Mouse (Mus musculus) kidney, adult 18-20 months (tissue): ENCODE results near the gene Rab7b.
A peak's percentile ranks its signal among the peaks of the same experiment; 100 is the strongest.

ENCODE experiments used
- DNase-seq: peaks from one replicate; pipeline ENCODE4 v3.0.0; 2021

Rab7b gene

DNA sequence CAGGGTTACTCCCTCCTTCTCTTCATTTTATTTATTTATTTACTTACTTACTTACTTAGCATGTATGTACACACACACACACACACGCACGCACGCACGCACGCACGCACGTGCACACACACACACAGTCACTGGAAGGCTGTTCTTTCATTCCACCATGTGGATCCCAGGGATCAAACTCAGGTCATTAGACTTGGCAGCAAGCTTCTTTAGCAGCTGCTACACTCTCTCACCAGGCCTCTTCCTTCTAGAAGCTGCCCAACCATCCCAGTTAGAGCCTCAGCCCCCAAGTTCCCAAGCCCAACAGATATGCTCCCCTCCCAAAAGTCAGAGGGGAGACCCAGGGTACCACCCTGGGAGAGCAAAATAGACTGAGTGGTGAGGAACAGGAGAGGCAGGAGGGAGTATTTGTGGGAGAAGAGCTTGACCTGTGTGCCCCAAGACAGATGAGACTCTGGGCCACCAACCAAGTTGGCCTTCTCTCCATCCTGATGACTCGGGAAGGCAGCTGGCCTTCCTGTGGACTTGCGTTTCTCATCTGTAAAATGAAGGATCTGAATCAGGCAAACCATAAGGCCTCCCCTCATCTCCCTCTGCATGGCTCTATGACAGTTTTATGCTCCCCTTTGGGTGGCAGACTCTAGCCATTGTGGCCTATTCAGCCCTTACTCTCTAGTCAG lies 51.1 kb downstream of the Rab7b start:
- no peak for DNase-seq

DNA sequence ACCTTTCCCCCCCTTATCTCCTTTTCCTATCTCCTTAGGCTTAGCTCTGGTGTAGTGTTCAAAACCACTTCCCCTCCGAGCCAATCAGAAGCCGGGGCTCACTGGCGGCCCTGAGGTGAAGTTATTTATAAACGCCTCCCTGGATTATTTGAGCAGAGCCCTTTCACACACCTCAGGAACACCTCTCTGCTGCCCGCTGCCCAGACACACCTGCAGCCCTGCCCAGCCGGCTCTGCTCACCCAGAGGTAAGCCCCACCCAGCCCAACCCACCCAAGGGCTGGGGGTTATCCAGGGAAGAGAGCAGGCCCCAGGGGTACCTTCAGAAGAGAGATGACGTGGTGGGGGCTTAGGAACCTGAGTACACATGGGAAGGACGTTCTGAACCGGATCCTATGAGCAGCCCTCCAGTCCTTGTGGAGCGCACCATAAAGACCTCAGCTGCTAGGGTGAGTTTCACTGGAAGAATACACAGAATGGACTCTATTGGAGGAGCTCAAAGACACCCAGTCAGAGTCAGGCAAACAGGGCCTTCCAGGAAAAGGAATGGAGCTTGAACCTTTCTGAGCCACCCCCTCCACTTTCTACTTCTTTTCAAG lies 55.5 kb downstream of the Rab7b start, which contains the start of gene Slc26a9:
Slc26a9 (plus strand) TSS at position 155 of the 597 bp plus-strand sequence.
- DNase-seq: no peak

DNA sequence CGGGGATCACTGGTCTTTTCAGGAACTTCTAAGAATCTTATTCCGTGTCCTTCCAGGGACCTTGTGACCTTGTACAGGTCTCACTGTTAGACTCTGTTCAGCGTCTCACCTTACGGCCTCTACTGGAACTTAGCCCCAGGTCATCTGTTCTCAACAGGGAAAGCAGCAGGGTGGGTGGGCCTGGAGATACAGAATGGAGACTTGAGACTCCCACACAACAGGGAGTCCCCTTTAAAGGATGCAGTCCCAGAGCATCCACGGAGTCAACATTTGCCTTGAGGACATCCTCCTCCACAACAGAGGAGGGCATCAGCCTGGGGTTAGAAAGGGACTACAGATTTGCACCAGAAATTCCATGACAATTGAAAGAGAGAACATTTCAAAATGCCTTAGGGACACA lies 56.9 kb downstream of the Rab7b start:
- no peak for DNase-seq

DNA sequence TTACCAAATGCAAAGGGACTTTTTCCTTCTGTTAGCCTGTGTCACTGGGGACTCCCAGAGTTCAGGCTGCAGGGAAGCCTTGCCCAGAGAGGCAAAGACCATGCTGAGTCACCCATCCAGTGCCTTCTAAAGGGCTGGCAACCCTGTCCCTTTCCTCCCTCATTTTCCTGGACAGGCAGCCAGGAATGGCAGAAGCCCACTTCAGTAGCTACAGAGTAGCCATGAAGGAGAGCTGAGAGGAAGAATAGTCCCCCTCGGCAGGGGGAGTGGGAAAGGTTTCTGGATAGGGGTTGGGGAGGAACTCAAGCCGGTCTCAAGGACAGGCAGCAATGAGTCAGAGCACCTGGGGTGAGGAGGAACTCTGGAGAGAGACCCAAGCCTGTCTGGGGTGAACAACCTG lies 59.3 kb downstream of the Rab7b start:
- DNase-seq: no peak

DNA sequence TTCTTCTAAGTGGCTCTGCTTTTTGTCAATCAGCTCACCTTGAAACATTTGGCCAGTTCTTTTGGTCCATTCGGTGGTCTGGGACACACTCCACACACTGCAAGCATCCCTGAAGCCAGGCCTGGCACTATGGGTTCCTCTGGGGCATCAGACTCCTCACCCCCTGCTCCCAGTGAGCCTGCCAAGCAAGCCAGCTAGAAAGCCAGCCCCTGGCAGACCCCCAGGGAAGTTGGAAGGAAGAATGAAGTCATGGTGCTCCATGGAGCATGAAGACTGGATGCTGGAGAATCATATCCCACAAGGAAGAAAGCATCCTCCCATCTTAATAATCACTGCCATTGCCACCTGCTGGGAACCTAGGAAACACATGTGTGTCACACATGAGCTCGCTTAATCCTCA lies 60.1 kb downstream of the Rab7b start:
- no peak for DNase-seq

DNA sequence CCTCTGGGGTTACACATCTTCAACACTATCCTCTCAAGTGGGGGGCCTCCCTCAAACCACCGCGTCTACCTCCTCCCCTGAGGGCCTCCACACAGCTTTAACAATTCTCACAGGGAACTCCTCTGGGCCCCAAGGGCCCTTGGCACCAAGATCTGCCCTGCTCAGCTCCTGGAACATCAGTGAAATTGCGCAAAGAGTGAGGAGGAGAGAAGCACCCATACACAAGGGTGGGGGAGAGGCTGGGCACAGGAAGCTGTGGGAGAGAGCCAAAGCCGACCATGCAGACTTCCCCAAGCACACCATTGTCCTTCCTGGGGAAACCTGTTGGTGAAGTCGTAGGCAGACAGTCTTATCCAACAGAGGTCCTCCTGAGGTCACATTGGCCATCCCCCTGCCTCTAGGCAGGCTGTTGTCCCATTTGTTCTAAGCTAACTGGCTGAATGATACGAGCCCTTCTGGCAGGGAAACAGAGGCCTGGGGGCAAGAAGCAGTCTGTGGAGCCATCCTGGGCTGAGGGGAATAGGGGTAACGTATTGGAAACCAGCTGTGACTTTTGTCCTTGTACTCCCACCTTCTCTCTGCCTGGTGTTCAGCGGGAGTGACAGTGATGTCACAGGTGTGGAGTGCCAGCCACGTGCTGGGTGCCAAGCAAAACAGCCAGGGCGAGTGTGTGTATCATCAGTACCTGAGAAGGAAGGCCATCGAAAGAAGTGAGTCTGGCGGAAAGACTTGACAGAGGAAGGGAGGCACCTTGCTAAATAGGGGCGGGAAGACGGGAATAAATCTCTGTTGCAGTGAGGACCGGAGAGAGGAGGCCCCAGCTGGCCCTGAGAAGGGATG lies 61.4 kb downstream of the Rab7b start:
- no peak for DNase-seq

DNA sequence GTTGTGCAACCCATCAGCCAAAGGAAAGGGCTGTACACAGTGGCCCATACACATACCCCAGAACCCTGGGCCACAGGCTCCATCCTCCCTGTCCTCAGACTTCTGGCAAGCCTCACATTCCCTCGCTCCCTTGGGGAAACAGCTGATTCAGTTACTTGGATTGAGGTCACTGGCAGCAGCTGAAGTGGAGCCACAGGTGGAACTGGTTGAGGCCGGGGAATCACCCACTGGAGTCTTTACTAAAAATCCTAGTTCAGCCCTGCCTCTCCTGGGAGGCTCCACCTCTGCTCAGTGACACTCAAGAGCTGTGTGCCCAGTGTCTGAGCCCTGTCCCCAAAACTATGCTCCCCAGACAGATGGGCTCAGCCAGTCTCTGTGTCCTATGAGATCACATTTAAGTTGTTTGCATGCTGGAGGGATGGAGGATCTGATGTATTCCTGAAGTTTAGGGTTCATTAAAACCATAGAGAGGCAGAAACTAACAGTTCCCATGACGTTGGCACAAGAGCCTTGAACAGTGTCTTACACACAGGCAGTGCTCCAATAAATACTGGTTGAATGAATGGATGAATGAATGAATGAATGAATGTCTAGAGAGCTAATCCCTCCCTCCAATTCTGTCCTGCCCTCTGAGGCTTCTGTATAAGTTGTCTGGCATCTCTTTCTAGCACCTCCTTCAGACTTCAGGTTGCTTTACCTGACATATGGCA lies 62.8 kb downstream of the Rab7b start:
- DNase-seq: no peak

DNA sequence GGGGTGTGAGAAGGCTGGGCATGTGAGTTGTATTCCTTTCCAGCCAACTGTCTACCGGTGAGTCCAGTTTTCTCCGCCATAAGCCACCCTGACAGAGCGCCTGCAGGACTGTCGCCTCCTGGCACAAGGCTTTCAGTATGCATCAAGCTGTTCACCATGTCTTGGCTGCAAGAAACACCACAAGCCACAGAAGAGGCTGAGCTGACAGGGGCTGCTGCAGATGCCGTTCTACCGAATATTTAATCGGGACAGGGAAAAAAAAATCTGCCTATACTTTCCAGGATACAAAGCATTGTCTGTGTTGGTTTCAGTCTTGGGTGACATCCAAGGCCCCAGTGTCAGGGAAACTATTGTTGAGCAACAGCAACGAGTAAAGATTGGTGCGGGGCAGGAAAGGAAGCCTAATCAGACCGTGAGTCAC lies 63.4 kb downstream of the Rab7b start:
- no peak for DNase-seq

DNA sequence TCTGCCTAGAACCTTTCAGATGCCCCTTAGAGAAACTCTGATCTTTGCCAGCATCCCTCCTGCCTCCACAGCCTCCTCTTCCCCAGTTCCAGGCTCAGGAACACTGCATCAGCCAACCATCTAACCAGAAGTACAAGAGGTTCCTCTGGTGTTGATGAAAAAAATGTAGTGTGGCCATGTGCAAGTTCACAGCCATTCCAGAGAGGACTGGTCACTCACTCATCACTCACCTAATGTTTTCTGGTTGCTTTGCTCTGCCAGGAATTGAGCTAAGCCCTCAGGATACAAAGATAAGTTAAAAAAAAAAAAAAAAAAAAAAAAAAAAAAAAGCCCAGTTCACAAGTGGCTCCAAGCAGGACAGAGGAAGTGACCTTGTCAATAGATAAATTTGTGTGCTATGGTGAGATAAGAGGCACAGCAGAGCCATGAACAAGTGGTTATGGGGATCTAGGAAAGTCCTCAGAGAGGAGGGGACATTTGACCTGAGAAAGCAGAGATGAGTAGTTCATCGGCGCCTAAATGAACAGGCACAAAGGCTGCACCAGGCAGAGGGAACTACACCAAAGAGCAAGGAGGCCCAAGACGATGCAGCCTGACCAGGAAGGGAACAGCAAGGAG lies 65.8 kb downstream of the Rab7b start:
- no peak for DNase-seq

DNA sequence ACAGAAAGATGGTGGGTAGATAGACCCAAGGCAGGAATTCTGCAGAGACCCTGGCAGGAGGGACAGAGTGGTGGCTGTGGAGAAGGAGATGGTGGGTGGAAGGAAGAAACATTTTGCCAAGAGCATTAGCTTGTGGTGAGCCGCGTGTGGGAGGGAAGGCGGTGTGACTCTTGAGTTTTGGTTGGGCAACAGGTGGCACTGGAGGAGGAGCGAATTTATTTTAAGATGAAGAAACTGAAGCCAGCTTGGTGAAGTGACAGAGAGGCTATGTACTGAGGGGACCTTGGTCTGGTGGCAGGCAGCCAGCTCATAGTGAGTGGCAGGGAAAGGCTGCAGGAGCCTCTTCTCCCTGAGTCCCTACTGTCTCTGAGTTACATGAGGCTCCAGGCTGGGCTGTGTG lies 66.4 kb downstream of the Rab7b start:
- DNase-seq: peak; percentile 28

DNA sequence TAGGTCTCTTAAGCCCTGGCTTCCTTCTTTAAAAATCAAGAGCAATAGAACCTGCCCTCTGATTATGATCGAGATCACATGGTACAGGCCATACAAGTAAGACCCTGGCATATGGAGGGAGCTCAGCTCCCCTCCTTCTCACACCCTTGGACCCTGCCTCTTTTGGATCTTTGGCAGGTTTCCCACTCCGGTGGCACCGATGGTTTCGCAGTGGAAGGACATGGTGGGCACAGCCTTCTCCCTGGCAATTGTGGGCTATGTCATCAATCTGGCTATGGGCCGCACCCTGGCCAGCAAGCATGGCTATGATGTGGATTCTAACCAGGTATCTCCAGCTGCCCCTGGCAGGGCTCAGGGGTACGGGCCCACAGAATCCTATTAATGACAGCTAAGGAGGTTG lies 68.7 kb downstream of the Rab7b start:
- no peak for DNase-seq

DNA sequence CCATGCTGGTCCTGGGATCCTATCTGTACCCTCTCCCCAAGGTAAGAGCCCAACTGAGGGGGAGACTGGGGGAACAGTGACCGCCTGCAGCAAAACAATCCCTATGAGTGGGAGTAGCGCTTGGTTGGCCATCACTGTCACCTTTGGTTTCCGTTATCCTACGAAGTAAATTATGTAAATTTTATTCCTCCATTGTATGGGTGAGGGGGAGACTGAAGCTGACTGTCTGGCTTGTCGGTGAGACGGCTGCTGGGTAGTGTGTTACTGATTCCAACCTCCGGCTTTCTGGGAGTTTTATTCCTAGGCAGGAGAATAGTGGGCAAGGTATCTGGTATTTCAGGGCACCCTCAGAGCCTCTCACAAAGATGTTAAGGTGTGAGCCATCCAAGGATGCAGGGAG lies 70.3 kb downstream of the Rab7b start:
- no peak for DNase-seq

DNA sequence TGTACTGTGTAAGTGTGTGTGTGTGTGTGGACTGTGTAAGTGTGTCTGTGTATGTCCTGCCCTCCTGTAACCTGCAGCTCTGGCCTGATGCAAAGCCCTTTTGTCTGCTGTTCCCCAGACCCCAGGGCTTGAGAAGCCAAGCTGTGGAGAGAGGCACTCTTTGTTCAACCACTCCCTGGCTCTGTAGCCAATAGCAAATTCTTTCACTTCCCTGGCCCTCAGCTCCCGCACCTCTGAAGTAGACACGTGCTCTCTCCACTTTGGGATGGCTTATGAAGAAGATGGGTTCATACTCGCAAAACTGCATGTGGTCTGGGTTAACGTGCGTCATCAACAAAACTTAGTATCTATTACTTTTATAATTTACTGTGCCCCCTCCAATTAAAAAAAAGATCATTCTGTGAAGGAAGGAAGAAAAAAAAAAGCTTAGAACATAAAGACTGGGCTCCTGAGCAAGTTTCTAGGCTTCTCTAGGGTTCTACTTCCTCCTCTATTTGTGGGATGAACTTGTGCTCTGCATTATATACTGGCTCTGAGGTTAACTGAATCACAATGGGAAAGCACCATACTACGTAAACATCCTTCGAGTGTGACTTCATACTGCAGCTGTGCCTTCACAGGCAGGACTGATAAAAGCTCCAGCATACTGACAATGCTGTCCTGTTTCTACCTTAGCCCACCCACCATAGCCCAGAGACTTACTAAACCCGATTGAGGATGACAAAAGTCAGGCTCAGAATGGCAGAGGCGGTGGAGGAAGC lies 71.4 kb downstream of the Rab7b start:
- no peak for DNase-seq

DNA sequence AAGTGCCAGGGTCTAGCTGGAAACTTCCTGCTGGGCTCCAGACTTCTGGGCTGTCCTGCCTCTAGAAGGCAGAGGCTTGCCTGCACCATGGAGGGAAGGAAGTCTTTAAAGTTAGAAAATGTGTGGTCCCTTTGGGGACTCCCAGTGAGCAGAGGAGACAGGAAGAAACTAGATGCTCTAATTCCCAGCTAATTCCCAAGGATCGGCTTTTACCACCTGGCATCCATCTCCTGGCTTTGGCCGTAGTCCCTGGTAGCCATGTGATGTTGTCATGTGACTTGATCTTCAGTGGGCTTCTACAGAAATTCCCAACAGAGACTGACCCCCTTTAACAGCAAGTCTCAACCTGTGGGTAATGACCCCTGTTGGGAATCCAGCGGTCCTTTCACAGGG lies 71.9 kb downstream of the Rab7b start:
- DNase-seq: no peak

DNA sequence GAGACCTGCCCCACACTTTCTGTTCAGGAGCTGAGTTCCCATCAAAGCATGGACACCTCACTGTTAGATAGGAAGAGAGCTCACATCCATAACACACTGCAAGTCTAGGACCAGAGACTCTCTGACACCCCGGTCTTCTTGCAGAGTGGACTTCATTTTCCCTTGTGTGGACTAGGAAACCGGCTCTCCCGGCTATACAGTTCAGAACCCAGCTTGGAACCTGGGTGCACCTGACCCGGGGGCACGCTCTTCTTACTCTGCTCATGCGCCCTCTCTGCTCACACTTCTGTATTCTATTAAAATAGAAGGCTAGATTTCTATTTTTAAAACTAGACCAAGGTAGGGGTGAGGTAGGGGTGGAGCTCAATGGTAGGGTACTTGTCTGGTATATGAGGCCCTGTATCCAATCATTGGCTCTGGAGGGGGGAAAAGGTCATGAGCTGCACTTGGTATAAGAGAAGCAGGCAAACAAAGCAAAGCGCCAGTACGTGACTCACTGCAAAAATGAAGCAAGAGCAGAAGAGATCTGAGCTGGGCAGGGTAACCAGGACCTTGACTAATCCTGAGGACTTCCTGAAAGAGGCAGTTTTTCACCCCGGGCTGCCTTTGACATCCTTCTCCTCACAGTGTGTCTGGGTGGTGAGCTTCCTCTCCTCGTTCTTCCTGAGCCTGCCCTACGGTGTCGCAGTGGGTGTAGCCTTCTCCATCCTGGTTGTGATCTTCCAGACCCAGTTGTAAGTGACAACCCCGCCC lies 72.8 kb downstream of the Rab7b start:
- DNase-seq: no peak

DNA sequence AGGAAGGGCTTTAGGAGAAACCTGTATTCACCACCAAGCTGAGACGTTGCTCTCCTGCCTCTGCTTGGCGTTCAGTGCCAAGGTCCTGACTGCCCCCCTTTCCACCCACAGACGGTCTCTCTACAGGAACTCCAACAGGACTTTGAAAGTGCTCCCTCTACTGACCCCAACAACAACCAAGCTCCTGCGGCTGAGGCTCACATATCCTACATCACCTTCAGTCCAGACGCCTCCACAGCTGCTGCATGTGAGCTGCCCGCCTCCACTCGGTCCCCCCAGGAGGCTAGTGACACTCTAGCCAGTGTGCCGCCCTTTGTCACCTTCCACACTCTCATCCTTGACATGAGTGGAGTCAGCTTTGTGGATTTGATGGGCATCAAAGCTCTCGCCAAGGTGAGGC lies 75.2 kb downstream of the Rab7b start:
- no peak for DNase-seq

DNA sequence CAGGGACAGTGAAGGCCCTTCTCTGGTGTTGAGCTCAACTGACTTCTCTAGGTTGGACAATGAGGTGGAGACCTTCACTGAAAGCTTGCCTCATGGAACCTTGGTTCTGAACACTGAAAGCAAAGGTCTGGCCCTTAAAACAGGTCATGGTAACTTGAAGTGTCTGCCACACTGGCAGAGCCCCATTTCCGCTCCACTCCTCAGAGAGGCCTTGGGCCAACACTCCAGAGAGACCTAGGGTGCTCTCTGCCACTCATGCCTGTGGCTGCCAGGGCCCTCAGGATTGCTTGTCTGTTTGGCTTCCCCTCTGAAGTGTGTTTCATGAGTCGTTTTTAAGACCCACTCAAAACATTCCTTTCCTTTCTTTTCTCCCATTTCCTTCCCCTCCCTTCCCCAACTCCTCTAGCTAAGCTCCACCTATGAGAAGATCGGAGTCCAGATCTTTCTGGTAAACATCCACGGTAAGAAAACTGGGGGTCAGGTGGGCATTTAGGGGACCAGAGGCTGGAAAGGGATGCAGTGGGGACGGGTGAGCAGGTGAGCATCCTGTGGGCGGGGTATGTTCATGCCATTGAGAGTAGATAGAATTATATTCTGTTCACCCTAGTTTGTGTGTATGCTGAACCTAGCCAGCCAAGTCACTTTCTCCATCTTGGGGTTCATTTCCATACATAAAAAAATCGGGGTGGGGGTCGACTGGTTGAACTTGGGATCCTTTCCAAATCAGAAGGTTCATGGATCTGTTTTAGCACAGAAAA lies 76.3 kb downstream of the Rab7b start:
- DNase-seq: no peak
